Mouse (Mus musculus): ENCODE measurements around the gene Olfr1394.
"Not testable (repeated sequence)": the region's sequence is repeated elsewhere in the genome, so short reads cannot be mapped to it uniquely, and the experiment has no call there.

Gene Olfr1394

DNA sequence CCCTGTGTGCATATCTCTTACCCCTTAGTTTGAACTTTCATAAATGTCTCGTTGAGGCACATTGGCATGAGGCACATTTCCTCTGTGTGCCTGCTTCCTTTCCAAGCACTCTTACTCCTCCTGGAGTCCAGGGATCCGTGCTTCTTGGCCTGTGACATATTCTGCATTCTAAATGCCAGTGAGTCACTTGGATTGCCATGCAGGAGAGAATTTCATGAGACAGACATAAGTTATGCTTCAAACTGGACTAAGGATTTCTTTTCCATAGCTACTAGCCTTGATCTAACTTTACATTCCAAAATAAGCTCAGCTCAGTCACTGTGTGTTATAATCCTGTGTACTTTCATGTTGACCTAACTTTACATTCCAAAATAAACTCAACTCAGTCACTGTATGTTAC is 36.9 kb downstream of the Olfr1394 start:
- no peak for DNase-seq

DNA sequence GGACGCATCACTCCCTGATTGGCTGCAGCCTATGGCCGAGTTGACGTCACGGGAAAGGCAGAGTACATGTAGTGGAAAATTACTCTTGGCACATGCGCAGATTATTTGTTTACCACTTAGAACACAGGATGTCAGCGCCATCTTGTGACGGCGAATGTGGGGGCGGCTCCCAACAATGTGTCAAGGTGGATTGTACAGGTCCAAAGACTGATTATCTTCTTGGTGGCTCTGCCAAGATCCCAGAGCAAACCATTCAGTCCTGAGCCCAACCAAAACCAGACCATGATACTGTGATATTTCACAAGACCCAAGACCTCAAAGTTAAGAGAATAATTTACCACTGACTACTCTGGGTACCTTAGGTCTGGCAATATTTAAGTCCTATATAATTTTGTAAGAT is 40.6 kb downstream of the Olfr1394 start:
- DNase-seq, result not testable (repeated sequence)

DNA sequence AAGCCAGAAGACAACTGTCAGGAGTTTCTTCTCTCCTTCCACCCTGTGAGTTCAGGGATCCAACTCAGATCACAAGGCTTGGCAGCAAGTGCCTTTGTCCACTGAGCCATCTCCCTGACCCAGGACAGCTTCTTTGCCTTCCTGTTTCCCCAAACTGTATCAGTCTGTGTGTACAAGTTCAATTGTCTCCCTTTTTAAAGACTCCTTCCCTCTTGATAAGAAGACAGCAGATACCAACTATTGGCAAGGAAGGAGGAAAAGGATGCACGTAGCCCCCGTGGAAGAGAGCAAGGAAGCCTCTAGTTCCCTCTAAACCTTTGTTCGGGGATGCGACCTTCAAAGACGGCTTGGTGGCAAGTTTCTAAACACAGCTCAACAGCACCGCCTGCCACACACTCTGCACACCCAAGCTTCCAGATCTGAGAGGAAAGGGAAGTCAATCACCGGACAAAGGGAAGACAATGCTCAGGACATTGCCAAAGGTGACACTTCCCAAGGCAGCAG is 41.7 kb downstream of the Olfr1394 start:
- DNase-seq, result no peak

DNA sequence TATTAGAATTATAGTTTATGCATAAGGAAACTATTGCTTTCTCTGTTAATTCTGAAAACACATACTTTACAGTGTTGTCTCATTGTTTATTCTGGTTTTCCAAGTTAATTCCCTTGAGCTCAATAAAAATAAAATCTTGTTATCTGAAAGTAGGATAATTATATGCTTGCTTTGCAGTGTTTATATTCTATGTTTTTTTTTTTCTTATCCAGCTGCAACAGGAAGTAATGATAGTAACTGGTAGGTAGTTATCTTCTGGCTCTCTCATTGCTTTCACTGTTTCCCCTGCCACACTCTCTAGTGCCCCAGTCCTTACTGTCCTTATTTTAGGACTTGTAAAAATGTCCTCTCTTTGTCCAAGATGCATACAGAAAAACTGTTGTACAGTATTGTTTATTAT is 46.5 kb downstream of the Olfr1394 start:
- no peak for DNase-seq

DNA sequence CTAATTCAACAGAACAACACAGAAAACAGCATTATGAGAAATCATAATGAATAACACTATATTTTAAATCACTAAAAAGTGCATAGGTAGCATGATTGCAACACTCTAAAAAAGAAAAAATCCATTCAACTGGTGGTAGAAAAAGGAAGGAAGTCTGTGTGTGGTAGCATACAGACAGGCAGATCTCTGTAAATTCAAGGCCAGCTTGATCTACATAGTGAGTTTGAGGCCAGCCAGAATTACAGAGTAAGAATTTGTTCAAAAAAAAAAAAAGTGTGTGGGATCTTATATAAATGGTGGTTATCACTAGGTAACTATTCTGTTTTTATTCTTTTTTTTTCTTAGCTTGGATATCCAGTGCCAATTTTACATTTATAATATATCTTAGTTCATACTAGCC is 47.0 kb downstream of the Olfr1394 start:
- DNase-seq, result no peak

DNA sequence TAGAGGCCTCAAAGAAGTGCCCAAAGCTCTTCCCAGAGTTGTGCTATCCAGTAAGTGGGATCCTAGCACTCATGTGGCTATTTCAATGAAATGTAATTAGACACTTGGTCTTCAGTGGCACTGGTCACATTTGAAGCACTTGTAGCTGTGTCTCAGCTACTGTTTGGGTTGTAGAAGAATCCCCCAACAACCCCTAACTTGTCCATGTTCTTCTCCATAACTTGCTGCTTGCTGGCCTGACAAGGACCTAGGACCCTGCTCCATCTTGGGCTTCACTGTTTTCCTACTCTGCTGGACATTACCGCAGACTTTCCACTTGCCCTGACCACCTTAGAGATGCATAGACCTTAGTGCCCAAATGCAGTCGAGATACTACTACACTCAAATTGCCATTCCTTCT is 47.9 kb downstream of the Olfr1394 start:
- DNase-seq, result no peak

DNA sequence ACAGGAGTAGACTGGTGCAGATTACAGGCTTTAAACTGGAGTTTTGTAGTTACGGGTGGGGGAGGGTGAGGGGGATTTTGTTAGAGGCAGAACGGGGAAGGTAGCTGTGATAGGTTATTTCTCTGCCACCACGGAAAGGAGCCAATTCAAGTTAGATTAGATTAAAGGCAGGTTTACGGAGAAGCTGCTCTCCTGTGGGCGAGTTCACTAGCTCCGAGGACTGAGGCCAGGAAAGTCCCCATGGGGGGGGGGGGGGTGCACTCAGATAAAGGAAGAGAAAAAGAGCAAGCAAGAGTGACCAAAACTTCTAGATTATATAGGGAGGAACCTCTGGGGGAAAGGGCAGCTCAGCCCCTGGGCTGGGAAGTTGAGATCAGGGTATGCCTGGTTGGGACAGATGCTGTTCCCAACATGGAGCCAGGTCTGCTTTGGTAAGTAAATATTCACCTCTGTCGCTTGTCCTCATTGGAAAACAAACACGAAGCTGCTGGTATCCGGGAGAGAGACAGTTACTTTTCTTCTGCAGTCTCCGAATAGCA is 48.4 kb downstream of the Olfr1394 start:
- DNase-seq, result peak in 1 of 2 experiments; percentile 19

DNA sequence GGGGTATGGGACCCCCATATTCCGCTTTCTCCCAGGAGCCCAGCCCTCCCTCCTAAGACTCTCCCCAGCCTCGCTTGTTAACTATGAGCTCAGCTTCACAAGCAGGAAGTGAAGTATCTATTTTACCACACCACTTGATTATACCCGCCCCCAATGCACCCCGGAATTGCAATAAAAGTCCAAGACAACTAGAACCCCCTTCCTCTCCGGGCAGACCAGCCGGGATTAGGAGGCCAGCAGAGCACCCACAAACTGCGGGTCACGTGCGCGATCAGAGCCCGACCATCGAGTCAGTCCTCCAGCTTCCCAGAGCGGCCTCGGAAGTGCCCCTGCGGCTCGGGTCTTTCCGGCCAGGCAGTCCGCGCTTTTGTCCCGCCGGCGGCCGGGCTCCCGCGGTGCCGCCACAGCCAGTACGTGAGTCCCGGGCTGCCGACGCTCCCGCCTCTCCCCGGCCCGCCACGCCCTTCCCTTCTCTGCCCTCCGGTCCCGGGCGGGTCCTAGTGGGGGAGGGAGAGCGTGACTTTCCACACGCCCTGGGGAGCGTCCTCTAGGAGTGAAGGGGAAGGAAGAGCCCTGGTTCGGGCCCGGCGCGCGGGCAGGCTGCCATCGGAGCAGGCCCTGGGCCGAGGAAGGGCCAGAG is 49.1 kb downstream of the Olfr1394 start, which contains the start of gene Zfp62:
TSS of gene Zfp62 (plus strand) at position 164 of the 640 bp plus-strand sequence.
- DNase-seq, result peak; percentile 92 to 94

DNA sequence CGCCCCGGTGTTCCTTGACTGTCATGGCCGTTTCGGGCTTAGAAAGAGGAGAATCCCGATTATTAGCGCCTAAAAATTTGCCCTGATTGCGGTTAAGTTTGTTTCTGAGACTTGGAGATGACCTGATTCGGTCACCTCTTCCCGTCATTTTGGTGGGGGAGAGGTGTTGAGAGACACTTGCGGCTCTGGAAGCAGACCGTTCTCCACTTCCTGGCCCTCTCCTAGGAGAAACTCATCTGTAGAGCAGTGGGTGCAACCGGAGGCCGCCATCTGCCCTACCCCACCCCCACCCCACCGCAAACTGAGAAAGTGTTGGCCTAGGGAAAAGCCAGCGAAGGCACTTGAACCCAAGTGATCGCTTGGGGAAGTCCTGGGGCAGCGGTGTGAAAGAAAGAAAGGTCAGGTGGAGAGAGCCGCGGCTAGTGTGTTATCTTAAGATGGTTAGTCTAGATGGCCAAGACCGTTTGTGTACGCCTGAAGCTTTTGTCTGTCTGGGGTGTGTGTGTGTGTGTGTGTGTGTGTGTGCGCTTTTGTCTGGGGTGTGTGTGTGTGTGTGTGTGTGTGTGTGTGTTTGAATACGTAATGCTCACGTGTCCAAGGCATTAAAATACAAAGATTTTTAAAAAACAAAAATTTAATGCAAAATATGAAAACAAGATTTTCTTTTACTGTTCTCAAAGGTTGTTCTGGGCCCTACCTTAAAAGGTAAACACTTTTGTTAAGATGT is 49.8 kb downstream of the Olfr1394 start:
- peak in 1 of 2 experiments; percentile 66 for DNase-seq

DNA sequence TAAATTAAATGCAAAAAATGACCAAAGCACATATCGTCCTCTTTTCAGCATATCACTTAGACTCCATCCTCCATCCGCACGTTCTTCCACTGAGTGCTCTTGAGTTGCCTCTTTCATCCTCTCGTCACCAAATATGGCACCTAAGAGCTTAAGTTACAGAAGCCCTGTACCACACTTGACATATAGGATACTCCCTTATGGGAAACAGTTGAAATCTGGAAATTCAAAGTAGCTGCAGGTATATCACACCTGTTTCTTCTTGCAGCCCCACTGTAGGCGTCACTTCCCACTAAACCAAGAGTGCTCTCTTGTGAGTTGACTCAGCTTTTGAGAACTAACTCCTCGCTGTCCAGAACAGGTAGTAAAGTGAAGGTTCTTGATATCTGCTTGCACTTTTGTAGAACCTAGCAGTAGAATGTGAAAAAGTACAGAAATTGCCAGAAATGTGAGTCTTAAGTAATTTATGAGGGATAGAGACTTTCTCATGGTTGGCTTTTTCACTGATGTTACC is 51.0 kb downstream of the Olfr1394 start:
- no peak for DNase-seq

DNA sequence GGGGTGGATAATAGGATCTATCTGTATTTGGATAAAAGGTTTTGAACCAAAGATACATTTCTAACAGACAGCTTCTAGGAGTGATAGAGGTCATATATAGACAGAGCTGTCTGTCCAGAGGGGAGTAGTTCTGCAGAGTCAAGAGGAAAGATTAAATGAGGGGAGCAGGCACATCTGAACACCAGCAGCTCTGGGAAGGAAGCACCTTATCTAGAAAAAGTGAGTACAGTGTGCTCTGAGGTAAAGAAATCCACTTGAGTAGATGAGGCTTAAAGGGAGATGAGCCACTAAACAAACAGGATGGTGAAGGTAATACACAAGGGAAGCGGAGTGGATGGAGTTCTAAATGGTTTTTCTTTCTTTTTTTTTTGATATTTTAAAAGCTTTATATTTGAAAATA is 53.3 kb downstream of the Olfr1394 start:
- no peak for DNase-seq

All from cerebellum, postnatal 14 days (tissue).